ENCODE assay signal across 14 mouse cellular contexts in the genomic region with DNA sequence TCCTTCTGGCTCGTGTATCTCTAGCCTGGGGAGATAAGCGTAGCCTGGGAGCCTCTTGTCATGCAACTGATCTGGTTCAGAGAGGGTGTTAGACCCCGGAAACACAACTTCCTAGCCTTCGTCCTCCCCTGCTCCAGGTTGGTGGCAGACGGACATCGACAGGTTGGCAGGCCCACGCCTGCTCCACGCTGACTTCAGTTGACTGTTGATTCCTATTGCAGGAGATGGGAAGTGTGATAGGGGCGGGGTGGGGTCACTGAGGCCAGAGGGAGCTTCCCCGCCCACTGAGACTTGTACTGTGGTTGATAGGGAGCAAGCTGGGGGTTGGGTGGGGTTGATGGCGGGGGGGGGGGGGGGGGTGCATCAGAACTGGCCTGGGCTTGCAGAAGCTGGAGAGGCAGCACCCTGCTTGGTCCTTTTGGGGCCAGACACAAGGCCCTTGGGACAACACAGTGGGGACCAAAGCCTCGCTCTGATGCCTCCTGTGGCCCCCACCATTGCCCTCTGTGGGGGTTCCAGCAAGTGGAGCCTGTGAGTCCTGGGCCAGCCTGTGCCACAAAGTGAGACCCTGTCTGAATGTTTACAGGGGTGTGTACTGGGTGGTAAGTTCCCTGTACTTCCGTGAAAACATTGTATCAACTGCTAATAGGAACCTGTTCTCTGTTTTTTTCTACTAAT. TPM values are rescaled to one million over a fixed set of nuclear protein-coding genes. Genes with fewer than 3 reads are reported as not detected.
DNase-seq lines count a peak whose midpoint lies in the region; ATAC-seq and TF ChIP-seq lines count a peak whose summit lies in the region.
"Had no signal": no experiment of that assay in that cellular context is flagged by ENCODE, and none has a peak within 500 bp of the region (broad histone marks: within the 10 kb centered on the region; RNA-seq: fewer than 3 reads in every experiment).

No protein-coding gene starts in this region.

- WGBS in heart, embryonic 13.5 days: 42% methylated on average over 13 of the region's 13 CpGs
- WGBS in midbrain, postnatal 0 days: 63% methylated on average over 12 of the region's 13 CpGs

- no peak for TF ChIP-seq EP300 in ES-Bruce4 (IDR thresholded peaks at IDR 0.05; ENCODE audit: insufficient read depth, low read depth, low read length)

- H3K4me2 ChIP-seq in heart, embryonic 13.5 days: no peak overlapping the region
- H3K4me2 ChIP-seq in midbrain, postnatal 0 days (ENCODE audit: low read depth, low read length, poor library complexity, severe bottlenecking): no peak overlapping the region
- H3K4me2 ChIP-seq: forebrain, embryonic 15.5 days; hindbrain, embryonic 13.5 days; limb, embryonic 12.5 days had no signal

- TF ChIP-seq POLR2A in ES-Bruce4 (IDR thresholded peaks at IDR 0.05; ENCODE audit: insufficient read depth, low read length): no peak

- peaks cover 15% of the 10 kb centered on the region for H3K36me3 ChIP-seq in heart, embryonic 13.5 days
- no peaks in the 10 kb centered on the region for H3K36me3 ChIP-seq in ES-Bruce4 (ENCODE audit: control insufficient read depth, insufficient read depth, low read length, poor library complexity, severe bottlenecking)
- peaks cover 18% of the 10 kb centered on the region for H3K36me3 ChIP-seq in midbrain, postnatal 0 days (ENCODE audit: insufficient read depth, low read length)

- intact Hi-C loops in heart, postnatal 10 days (cut with DNase I): no loop called here
- intact Hi-C loops in left cerebral cortex, postnatal 4 days (cut with DNase I): no loop called here

- no peak overlapping the region for H3K9ac ChIP-seq in heart, embryonic 13.5 days
- peak overlapping the region; percentile 53; the same call in 1 of the 2 replicates for H3K9ac ChIP-seq in ES-Bruce4 (ENCODE audit: low read depth, poor library complexity, severe bottlenecking)
- H3K9ac ChIP-seq in midbrain, postnatal 0 days (replicated peaks; ENCODE audit: low read length, poor library complexity, severe bottlenecking): no peak overlapping the region
- H3K9ac ChIP-seq: forebrain, embryonic 15.5 days; hindbrain, embryonic 13.5 days had no signal

- H3K27ac ChIP-seq in heart, embryonic 13.5 days (replicated peaks): 0 out of 2 replicates have a peak overlapping the region, but pooled peaks have one; percentile 36
- 0 out of 2 replicates have a peak overlapping the region, but pooled peaks have one; percentile 1 for H3K27ac ChIP-seq in ES-Bruce4 (ENCODE audit: insufficient read depth, low read length)
- no peak overlapping the region for H3K27ac ChIP-seq in midbrain, postnatal 0 days (ENCODE audit: low read depth, low read length)
- H3K27ac ChIP-seq: forebrain, embryonic 15.5 days; hindbrain, embryonic 13.5 days; limb, embryonic 12.5 days had no signal

- peaks cover 19% of the 10 kb centered on the region for H3K4me1 ChIP-seq in heart, embryonic 13.5 days
- H3K4me1 ChIP-seq in ES-Bruce4 (ENCODE audit: control insufficient read depth, insufficient read depth, low read length): peaks cover 2% of the 10 kb centered on the region
- H3K4me1 ChIP-seq in midbrain, postnatal 0 days (ENCODE audit: insufficient read depth, low read length): no peaks in the 10 kb centered on the region
- H3K4me1 ChIP-seq: forebrain, embryonic 15.5 days; hindbrain, embryonic 13.5 days had no signal

- no peak for ATAC-seq in heart, embryonic 13.5 days (ENCODE audit: extremely low read depth, insufficient number of reproducible peaks, low FRiP score, low TSS enrichment)
- ATAC-seq in erythroid progenitor cell, adult 5-6 weeks (replicated peaks; ENCODE audit: low FRiP score, poor library complexity, severe bottlenecking): peak; percentile 64
- peak; percentile 41 for ATAC-seq in megakaryocyte progenitor cell, adult 5-6 weeks (replicated peaks; ENCODE audit: poor library complexity)
- no peak for ATAC-seq in midbrain, postnatal 0 days (ENCODE audit: low FRiP score)
- ATAC-seq: forebrain, embryonic 15.5 days; midbrain, embryonic 16.5 days had no signal

- no peak for TF ChIP-seq CTCF in ES-Bruce4 (IDR thresholded peaks at IDR 0.05; ENCODE audit: low read depth, low read length)
- no peak for TF ChIP-seq CTCF in midbrain, postnatal 0 days (IDR thresholded peaks at IDR 0.05)

- no peak overlapping the region for H3K4me3 ChIP-seq in heart, embryonic 13.5 days
- H3K4me3 ChIP-seq in ES-Bruce4 (ENCODE audit: low read depth, low read length): no peak overlapping the region
- H3K4me3 ChIP-seq in midbrain, postnatal 0 days (ENCODE audit: low read depth, low read length): no peak overlapping the region
- H3K4me3 ChIP-seq: forebrain, embryonic 15.5 days; hindbrain, embryonic 13.5 days; limb, embryonic 12.5 days had no signal

- DNase-seq in heart, postnatal 10 days: no peak
- DNase-seq in frontal cortex, postnatal 25 days (ENCODE audit: low spot score in 2 of 2): no peak
- DNase-seq in midbrain, postnatal 0 days (ENCODE audit: low spot score): no peak
- DNase-seq in left cerebral cortex, postnatal 4 days: no peak
- DNase-seq: right cerebral cortex, postnatal 4 days; thymus, postnatal 14 days had no signal

- H3K27me3 ChIP-seq in heart, embryonic 13.5 days (replicated peaks): no peaks in the 10 kb centered on the region; the same call in 1 of the 2 replicates
- H3K27me3 ChIP-seq in ES-Bruce4 (ENCODE audit: control insufficient read depth, insufficient read depth, low read length, poor library complexity, severe bottlenecking): no peaks in the 10 kb centered on the region
- H3K27me3 ChIP-seq in midbrain, postnatal 0 days (ENCODE audit: insufficient read depth, low read length): no peaks in the 10 kb centered on the region; the same call in 1 of the 2 replicates

- no peaks in the 10 kb centered on the region for H3K9me3 ChIP-seq in heart, embryonic 13.5 days
- no peaks in the 10 kb centered on the region for H3K9me3 ChIP-seq in ES-Bruce4 (replicated peaks; ENCODE audit: control insufficient read depth, insufficient read depth, low read length, poor library complexity, severe bottlenecking)
- H3K9me3 ChIP-seq in midbrain, postnatal 0 days (ENCODE audit: low read length): no peaks in the 10 kb centered on the region
- H3K9me3 ChIP-seq: forebrain, embryonic 15.5 days; hindbrain, embryonic 13.5 days; limb, embryonic 12.5 days had no signal

RNA-seq across cellular contexts. Expression of gene Gna15, which starts 1.1 kb away (rescaled TPM):
- polyA plus RNA-seq in heart, embryonic 13.5 days (2015; fragmentation: Nextera tagmentation; extraction: Ambion mirVana): 1.5 and 2.0 TPM in 2 replicates
- under 1 TPM; 0.60 to 0.74 TPM for total RNA-seq in heart, postnatal 10 days (2021)
- polyA plus RNA-seq in ES-Bruce4 (2011; ENCODE audit: insufficient read depth, insufficient read length, low read depth, missing spikeins): 11.2 and 11.6 TPM in 2 replicates
- 1.4 TPM in 1 of 2 replicates, not detected in the other for total RNA-seq in erythroid progenitor cell, adult 5-6 weeks (2015; ENCODE audit: low replicate concordance)
- 2.6 and 4.9 TPM in 2 replicates for total RNA-seq in erythroid progenitor cell, adult 5-6 weeks (2017; ENCODE audit: low replicate concordance)
- 29.4 and 31.9 TPM in 2 replicates for total RNA-seq in megakaryocyte progenitor cell, adult 5-6 weeks (2015)
- total RNA-seq in megakaryocyte progenitor cell, adult 5-6 weeks (2017): 28.7 and 28.9 TPM in 2 replicates
- 0.94 and 2.1 TPM in 2 replicates for total RNA-seq in midbrain, postnatal 0 days (2014; rRNA removed)
- 1.1 and 1.2 TPM in 2 replicates for polyA plus RNA-seq in midbrain, postnatal 0 days (2015; fragmentation: Nextera tagmentation; extraction: Ambion mirVana)
- total RNA-seq in left cerebral cortex, postnatal 4 days (2021): 1 to 10 TPM; 1.1 to 1.6 TPM

RNA-seq across cellular contexts. Expression of gene Gna11, which starts 19.8 kb away (rescaled TPM):
- polyA plus RNA-seq in heart, embryonic 13.5 days (2015; fragmentation: Nextera tagmentation; extraction: Ambion mirVana): 59.0 and 62.7 TPM in 2 replicates
- 10 to 100 TPM; 59.2 to 60.6 TPM for total RNA-seq in heart, postnatal 10 days (2021)
- 32.0 and 35.3 TPM in 2 replicates for polyA plus RNA-seq in ES-Bruce4 (2011; ENCODE audit: insufficient read depth, insufficient read length, low read depth, missing spikeins)
- total RNA-seq in erythroid progenitor cell, adult 5-6 weeks (2015; ENCODE audit: low replicate concordance): 7.2 and 11.3 TPM in 2 replicates
- total RNA-seq in erythroid progenitor cell, adult 5-6 weeks (2017; ENCODE audit: low replicate concordance): 8.0 and 11.0 TPM in 2 replicates
- total RNA-seq in megakaryocyte progenitor cell, adult 5-6 weeks (2015): 5.4 and 6.0 TPM in 2 replicates
- total RNA-seq in megakaryocyte progenitor cell, adult 5-6 weeks (2017): 7.6 and 10.2 TPM in 2 replicates
- total RNA-seq in midbrain, postnatal 0 days (2014; rRNA removed): 108 and 130 TPM in 2 replicates
- polyA plus RNA-seq in midbrain, postnatal 0 days (2015; fragmentation: Nextera tagmentation; extraction: Ambion mirVana): 107 and 108 TPM in 2 replicates
- total RNA-seq in left cerebral cortex, postnatal 4 days (2021): 100 to 1,000 TPM; 116 to 117 TPM

RNA-seq across cellular contexts. Expression of gene S1pr4, which starts 25.2 kb away (rescaled TPM):
- polyA plus RNA-seq in heart, embryonic 13.5 days (2015; fragmentation: Nextera tagmentation; extraction: Ambion mirVana): 0.53 and 0.62 TPM in 2 replicates
- under 1 TPM; 0.86 to 0.87 TPM for total RNA-seq in heart, postnatal 10 days (2021)
- polyA plus RNA-seq in ES-Bruce4 (2011; ENCODE audit: insufficient read depth, insufficient read length, low read depth, missing spikeins): 0.49 and 0.93 TPM in 2 replicates
- 2.2 and 5.4 TPM in 2 replicates for total RNA-seq in erythroid progenitor cell, adult 5-6 weeks (2015; ENCODE audit: low replicate concordance)
- 2.3 and 3.7 TPM in 2 replicates for total RNA-seq in erythroid progenitor cell, adult 5-6 weeks (2017; ENCODE audit: low replicate concordance)
- 8.3 and 8.9 TPM in 2 replicates for total RNA-seq in megakaryocyte progenitor cell, adult 5-6 weeks (2015)
- total RNA-seq in megakaryocyte progenitor cell, adult 5-6 weeks (2017): 6.2 and 9.5 TPM in 2 replicates
- total RNA-seq in midbrain, postnatal 0 days (2014; rRNA removed): 0.09 and 0.16 TPM in 2 replicates
- 0.40 and 0.41 TPM in 2 replicates for polyA plus RNA-seq in midbrain, postnatal 0 days (2015; fragmentation: Nextera tagmentation; extraction: Ambion mirVana)
- under 1 TPM; 0.14 to 0.66 TPM for total RNA-seq in left cerebral cortex, postnatal 4 days (2021)

RNA-seq across cellular contexts. Expression of gene Ncln, which starts 29.0 kb away (rescaled TPM):
- 51.7 and 53.8 TPM in 2 replicates for polyA plus RNA-seq in heart, embryonic 13.5 days (2015; fragmentation: Nextera tagmentation; extraction: Ambion mirVana)
- 10 to 100 TPM; 64.0 to 65.0 TPM for total RNA-seq in heart, postnatal 10 days (2021)
- polyA plus RNA-seq in ES-Bruce4 (2011; ENCODE audit: insufficient read depth, insufficient read length, low read depth, missing spikeins): 37.2 and 41.6 TPM in 2 replicates
- total RNA-seq in erythroid progenitor cell, adult 5-6 weeks (2015; ENCODE audit: low replicate concordance): 8.6 and 37.7 TPM in 2 replicates
- total RNA-seq in erythroid progenitor cell, adult 5-6 weeks (2017; ENCODE audit: low replicate concordance): 8.7 and 27.1 TPM in 2 replicates
- total RNA-seq in megakaryocyte progenitor cell, adult 5-6 weeks (2015): 81.2 and 99.2 TPM in 2 replicates
- total RNA-seq in megakaryocyte progenitor cell, adult 5-6 weeks (2017): 85.6 and 101 TPM in 2 replicates
- total RNA-seq in midbrain, postnatal 0 days (2014; rRNA removed): 83.0 and 93.1 TPM in 2 replicates
- polyA plus RNA-seq in midbrain, postnatal 0 days (2015; fragmentation: Nextera tagmentation; extraction: Ambion mirVana): 58.1 and 63.3 TPM in 2 replicates
- total RNA-seq in left cerebral cortex, postnatal 4 days (2021): 100 to 1,000 TPM; 104 to 105 TPM

RNA-seq across cellular contexts. Expression of gene Aes, which starts 34.1 kb away (rescaled TPM):
- polyA plus RNA-seq in heart, embryonic 13.5 days (2015; fragmentation: Nextera tagmentation; extraction: Ambion mirVana): 629 and 649 TPM in 2 replicates
- total RNA-seq in heart, postnatal 10 days (2021): 100 to 1,000 TPM; 867 to 890 TPM
- 148 and 152 TPM in 2 replicates for polyA plus RNA-seq in ES-Bruce4 (2011; ENCODE audit: insufficient read depth, insufficient read length, low read depth, missing spikeins)
- 103 and 116 TPM in 2 replicates for total RNA-seq in erythroid progenitor cell, adult 5-6 weeks (2015; ENCODE audit: low replicate concordance)
- 44.2 and 47.5 TPM in 2 replicates for total RNA-seq in erythroid progenitor cell, adult 5-6 weeks (2017; ENCODE audit: low replicate concordance)
- total RNA-seq in megakaryocyte progenitor cell, adult 5-6 weeks (2015): 197 and 225 TPM in 2 replicates
- total RNA-seq in megakaryocyte progenitor cell, adult 5-6 weeks (2017): 178 and 191 TPM in 2 replicates
- 539 and 662 TPM in 2 replicates for total RNA-seq in midbrain, postnatal 0 days (2014; rRNA removed)
- 805 and 854 TPM in 2 replicates for polyA plus RNA-seq in midbrain, postnatal 0 days (2015; fragmentation: Nextera tagmentation; extraction: Ambion mirVana)
- 100 to 1,000 TPM; 474 to 479 TPM for total RNA-seq in left cerebral cortex, postnatal 4 days (2021)

Comparison
In these comparisons a context has a peak if more than half of its experiments do, and no peak if none do; other contexts are left out.
1. ATAC-seq: peak in erythroid progenitor cell, adult 5-6 weeks (single experiment) and megakaryocyte progenitor cell, adult 5-6 weeks (single experiment); none in heart, embryonic 13.5 days (single experiment) and midbrain, postnatal 0 days (single experiment).